Mouse (Mus musculus) neural tube, embryonic 14.5 days (tissue): ENCODE results near the gene Car11. TPM values are rescaled to one million over a fixed set of nuclear protein-coding genes. Genes with fewer than 3 reads are reported as not detected.

Experiments
- ATAC-seq: fragments of 200-750 bp; cut with Nextera tagmentation; 2 replicates; pipeline ENCODE4 v1.8.0; 2017; ENCODE audit warnings: low read depth, mild to moderate bottlenecking, moderate TSS enrichment, moderate library complexity
- H3K27ac ChIP-seq: fragments of 300-500 bp; sonication (generic); 2 replicates; pipeline ENCODE4 v1.5.1; 2014; ENCODE audit warnings: low read depth, mild to moderate bottlenecking, control low read depth, low read length, moderate library complexity, mixed read lengths
- H3K27me3 ChIP-seq: fragments of 300-500 bp; sonication (generic); 2 replicates; pipeline ENCODE4 v1.6.1; 2014; ENCODE audit warnings: low read length; ENCODE audit not compliant: control insufficient read depth, insufficient read depth
- H3K36me3 ChIP-seq: fragments of 300-500 bp; sonication (generic); 2 replicates; pipeline ENCODE4 v1.6.1; 2014; ENCODE audit warnings: low read length, mixed read lengths; ENCODE audit not compliant: control insufficient read depth, insufficient read depth
- H3K4me1 ChIP-seq: fragments of 300-500 bp; sonication (generic); 2 replicates; pipeline ENCODE4 v1.6.1; 2014; ENCODE audit warnings: low read length; ENCODE audit not compliant: control insufficient read depth, insufficient read depth
- H3K4me2 ChIP-seq: fragments of 300-500 bp; sonication (generic); 2 replicates; pipeline ENCODE4 v1.6.1; 2014; ENCODE audit warnings: mild to moderate bottlenecking, low read depth, low read length, control low read depth
- H3K4me3 ChIP-seq: fragments of 300-500 bp; sonication (generic); 2 replicates; pipeline ENCODE4 v1.5.1; 2014; ENCODE audit warnings: low read depth, low read length, control low read depth, mixed read lengths
- H3K9ac ChIP-seq: fragments of 300-500 bp; sonication (generic); replicated peaks from 2 replicates; pipeline ENCODE4 v1.6.1; 2014; ENCODE audit warnings: low read depth, mild to moderate bottlenecking, control low read depth, low read length, mixed read lengths
- H3K9me3 ChIP-seq: fragments of 300-500 bp; sonication (generic); 2 replicates; pipeline ENCODE4 v1.6.1; 2016; ENCODE audit warnings: low read length; ENCODE audit not compliant: control insufficient read depth
- WGBS: fragments of 180-500 bp; shearing (Covaris S2); extraction: QIAGEN DNeasy Blood & Tissue Kit; methylation state at CpG from one replicate; pipeline ENCODE4 v1.1.7; 2014; 5-methylcytosine and 5-hydroxymethylcytosine counted together
- polyA plus RNA-seq: library from polyadenylated mRNA; unstranded; fragments of >200 nt; fragmentation: Nextera tagmentation; extraction: Ambion mirVana; gene quantifications from 2 replicates; pipeline ENCODE4 v1.2.1, GENCODE M21; 2014

The Car11 gene
- polyA plus RNA-seq, 1 experiment from 2014 or later: 31.9 TPM

GRCm38 (mm10) chr7:45713396-45713795, 13.8 kb downstream of the Car11 start:
- no peak overlapping the region for H3K27ac ChIP-seq
- H3K4me1 ChIP-seq: peaks cover 40% of the 10 kb centered on the region
- peaks cover 31% of the 10 kb centered on the region for H3K36me3 ChIP-seq
- H3K4me3 ChIP-seq: no peak overlapping the region
- ATAC-seq: no peak
- no peak overlapping the region for H3K9ac ChIP-seq
- no peaks in the 10 kb centered on the region; the same call in 1 of the 2 replicates for H3K27me3 ChIP-seq
- 89% methylated on average over 16 of the region's 16 CpGs for WGBS
- no peaks in the 10 kb centered on the region for H3K9me3 ChIP-seq
- H3K4me2 ChIP-seq: no peak overlapping the region

GRCm38 (mm10) chr7:45713881-45714520, 14.4 kb downstream of the Car11 start:
- ATAC-seq: no peak
- peaks cover 39% of the 10 kb centered on the region for H3K4me1 ChIP-seq
- peaks cover 31% of the 10 kb centered on the region for H3K36me3 ChIP-seq
- H3K9ac ChIP-seq: no peak overlapping the region; the same call in 1 of the 2 replicates
- H3K4me2 ChIP-seq: peak overlapping the region; percentile 92
- no peaks in the 10 kb centered on the region; the same call in 1 of the 2 replicates for H3K27me3 ChIP-seq
- 85% methylated on average over 6 of the region's 6 CpGs for WGBS
- H3K4me3 ChIP-seq: peak overlapping the region; percentile 62; the same call in 1 of the 2 replicates
- no peaks in the 10 kb centered on the region for H3K9me3 ChIP-seq
- H3K27ac ChIP-seq: no peak overlapping the region

GRCm38 (mm10) chr7:45714630-45715089, 15.0 kb downstream of the Car11 start:
- H3K9ac ChIP-seq: peak overlapping the region; percentile 69
- 11% methylated on average over 14 of the region's 14 CpGs for WGBS
- H3K4me1 ChIP-seq: peaks cover 38% of the 10 kb centered on the region
- peak; percentile 33 for ATAC-seq
- H3K27ac ChIP-seq: peak overlapping the region; percentile 55; the same call in 1 of the 2 replicates
- peaks cover 32% of the 10 kb centered on the region for H3K36me3 ChIP-seq
- H3K4me2 ChIP-seq: peak overlapping the region; percentile 92
- no peaks in the 10 kb centered on the region; the same call in 1 of the 2 replicates for H3K27me3 ChIP-seq
- H3K9me3 ChIP-seq: no peaks in the 10 kb centered on the region
- peak overlapping the region; percentile 62 for H3K4me3 ChIP-seq

GRCm38 (mm10) chr7:45715090-45715708, 15.6 kb downstream of the Car11 start, which contains the start of gene Rpl18:
Rpl18 (plus strand) TSS chr7:45715457.
- no peaks in the 10 kb centered on the region; the same call in 1 of the 2 replicates for H3K27me3 ChIP-seq
- H3K4me3 ChIP-seq: peak within 1 kb of the TSS; percentile 62
- peak within 1 kb of the TSS; percentile 69 for H3K9ac ChIP-seq
- no peaks in the 10 kb centered on the region for H3K9me3 ChIP-seq
- peak within 1 kb of the TSS; percentile 92 for H3K4me2 ChIP-seq
- H3K27ac ChIP-seq: peak within 1 kb of the TSS; percentile 62
- H3K4me1 ChIP-seq: peaks cover 36% of the 10 kb centered on the region
- ATAC-seq: peak; percentile 92
- WGBS: 7% methylated on average over 34 of the region's 34 CpGs
- H3K36me3 ChIP-seq: peaks cover 36% of the 10 kb centered on the region

GRCm38 (mm10) chr7:45715741-45716459, 16.3 kb downstream of the Car11 start:
- Histone ChIP-seq H3K4me1 (peaks cover 36% of the 10 kb centered on the region), H3K27ac (peak overlapping the region; percentile 62), H3K4me3 (peak overlapping the region; percentile 62), H3K27me3 (no peaks in the 10 kb centered on the region; the same call in 1 of the 2 replicates), H3K9me3 (no peaks in the 10 kb centered on the region), H3K4me2 (peak overlapping the region; percentile 92), H3K9ac (no peak overlapping the region), H3K36me3 (peaks cover 36% of the 10 kb centered on the region)
- WGBS: 85% methylated on average over 19 of the region's 19 CpGs
- ATAC-seq: no peak

GRCm38 (mm10) chr7:45716460-45716857, 16.8 kb downstream of the Car11 start:
- Histone ChIP-seq H3K4me2 (peak overlapping the region; percentile 92), H3K4me3 (peak overlapping the region; percentile 62), H3K36me3 (peaks cover 33% of the 10 kb centered on the region), H3K9me3 (no peaks in the 10 kb centered on the region), H3K27me3 (no peaks in the 10 kb centered on the region; the same call in 1 of the 2 replicates), H3K9ac (no peak overlapping the region), H3K27ac (no peak overlapping the region), H3K4me1 (peaks cover 36% of the 10 kb centered on the region)
- WGBS: 97% methylated on average over 3 of the region's 3 CpGs
- ATAC-seq: no peak

GRCm38 (mm10) chr7:45716952-45717917, 17.6 kb downstream of the Car11 start:
- H3K9me3 ChIP-seq: no peaks in the 10 kb centered on the region
- H3K4me2 ChIP-seq: peak overlapping the region; percentile 92
- peak; percentile 16 for ATAC-seq
- peaks cover 26% of the 10 kb centered on the region for H3K36me3 ChIP-seq
- peak overlapping the region; percentile 70 for H3K9ac ChIP-seq
- H3K27ac ChIP-seq: peak overlapping the region; percentile 85
- H3K27me3 ChIP-seq: no peaks in the 10 kb centered on the region; the same call in 1 of the 2 replicates
- 13% methylated on average over 31 of the region's 31 CpGs for WGBS
- H3K4me3 ChIP-seq: peak overlapping the region; percentile 58
- H3K4me1 ChIP-seq: peaks cover 36% of the 10 kb centered on the region

- Histone ChIP-seq H3K27me3 (no peaks in the 10 kb centered on the region; the same call in 1 of the 2 replicates), H3K27ac (peak within 1 kb of the TSS; percentile 85), H3K4me3 (peak within 1 kb of the TSS; percentile 58), H3K36me3 (peaks cover 19% of the 10 kb centered on the region), H3K4me1 (peaks cover 36% of the 10 kb centered on the region), H3K9me3 (no peaks in the 10 kb centered on the region), H3K4me2 (peak within 1 kb of the TSS; percentile 92), H3K9ac (peak within 1 kb of the TSS; percentile 70)
- WGBS: under 1% methylated on average over 41 of the region's 41 CpGs
- ATAC-seq: peak; percentile 73
Measured at GRCm38 (mm10) chr7:45717918-45718297, 18.3 kb downstream of the Car11 start, which contains the start of gene Sphk2. Sphk2 (minus strand) TSS chr7:45718002.
